Mouse (Mus musculus): ENCODE measurements around the gene Cnn1. TPM values are rescaled to one million over a fixed set of nuclear protein-coding genes. Genes with fewer than 3 reads are reported as not detected.

Cnn1 gene
- polyA plus RNA-seq, 1 experiment from 2014 or later: 1.2 TPM

DNA sequence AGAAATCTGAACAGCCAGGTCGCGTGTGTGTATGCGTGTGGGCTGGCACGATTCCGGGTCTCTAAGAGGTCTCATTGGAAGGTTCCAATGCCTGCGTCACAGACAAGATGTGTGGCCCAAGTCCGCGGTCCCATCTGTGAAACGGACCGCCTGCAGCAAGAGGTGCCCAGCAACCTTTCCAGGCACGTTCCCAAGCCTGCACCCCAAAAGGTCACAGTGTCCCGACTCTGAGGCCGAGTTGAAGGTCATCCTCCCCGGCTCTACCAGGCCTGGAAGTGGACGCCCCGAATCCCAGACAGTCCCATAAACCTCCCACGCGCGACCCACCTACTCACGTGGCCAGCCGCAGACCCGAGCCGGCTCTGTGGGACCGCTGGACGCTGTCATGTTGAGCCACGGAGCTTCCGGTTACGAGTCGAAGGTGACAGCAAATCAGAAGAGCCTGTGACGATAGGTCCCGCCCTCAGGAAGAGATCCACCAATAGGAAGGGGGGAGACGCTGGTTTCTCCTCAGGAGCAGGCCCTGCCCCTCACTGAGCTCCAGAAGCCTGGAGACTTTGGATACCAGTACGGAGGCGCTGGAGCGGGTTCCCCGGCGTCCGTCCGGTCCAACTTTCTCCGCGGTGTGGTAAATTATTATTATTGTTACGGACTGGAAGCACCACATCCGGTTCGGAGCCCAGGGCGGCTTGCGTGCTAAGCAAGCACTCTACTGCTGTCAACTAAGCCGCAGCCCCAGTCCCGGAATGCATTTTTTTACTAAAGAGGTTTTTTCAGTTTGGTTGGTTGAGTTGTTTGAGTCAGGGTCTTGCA, 13.8 kb upstream of the Cnn1 start, which contains the start of gene Ecsit:
TSS of gene Ecsit (minus strand) at position 417 of the 813 bp plus-strand sequence.
- H3K36me3 ChIP-seq (ENCODE audit: control insufficient read depth, insufficient read depth, low read length): no peaks in the 10 kb centered on the region
- peak within 1 kb of the TSS; percentile 73 for H3K4me2 ChIP-seq (ENCODE audit: low read depth, low read length, severe bottlenecking)
- WGBS: under 1% methylated on average over 48 of the region's 48 CpGs
- DNase-seq (ENCODE audit: low spot score) (peak; percentile 92), ATAC-seq (replicated peaks; ENCODE audit: low FRiP score) (peak; percentile 98)
- peak within 1 kb of the TSS; percentile 79 for H3K4me3 ChIP-seq (ENCODE audit: low read depth, low read length)
- peaks cover 2% of the 10 kb centered on the region; the same call in 1 of the 2 replicates for H3K4me1 ChIP-seq (replicated peaks; ENCODE audit: control insufficient read depth, insufficient read depth, low read length)
- H3K9ac ChIP-seq (ENCODE audit: low read length): peak within 1 kb of the TSS; percentile 74
- no peak within 1 kb of the TSS for H3K27ac ChIP-seq (ENCODE audit: low read depth, low read length)
- H3K9me3 ChIP-seq (ENCODE audit: control insufficient read depth, low read length): no peaks in the 10 kb centered on the region
- no peaks in the 10 kb centered on the region for H3K27me3 ChIP-seq (ENCODE audit: control insufficient read depth, insufficient read depth, low read length)

DNA sequence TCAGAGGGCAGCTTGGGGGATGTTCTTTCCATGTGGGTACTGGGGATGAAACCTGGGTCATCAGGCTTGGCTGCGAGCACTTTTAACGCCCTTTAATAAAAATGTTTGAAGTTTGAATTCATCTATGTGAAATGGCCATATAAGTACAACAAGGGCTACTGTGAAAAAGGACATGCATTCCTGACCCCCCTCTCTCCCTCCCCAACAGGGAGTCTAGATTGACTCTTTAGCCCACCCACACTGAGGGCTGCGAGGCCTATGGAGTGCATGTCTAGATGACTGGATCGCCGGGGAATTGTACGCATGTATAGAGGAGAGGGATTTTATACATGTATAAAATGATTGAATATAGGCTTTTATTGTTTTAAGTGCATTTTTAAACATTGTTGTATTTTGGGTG, 13.0 kb upstream of the Cnn1 start:
- Histone ChIP-seq H3K4me2 (ENCODE audit: low read depth, low read length, severe bottlenecking) (peak overlapping the region; percentile 73), H3K9ac (ENCODE audit: low read length) (peak overlapping the region; percentile 74), H3K9me3 (ENCODE audit: control insufficient read depth, low read length) (no peaks in the 10 kb centered on the region), H3K4me1 (replicated peaks; ENCODE audit: control insufficient read depth, insufficient read depth, low read length) (peaks cover 2% of the 10 kb centered on the region; the same call in 1 of the 2 replicates), H3K27ac (ENCODE audit: low read depth, low read length) (no peak overlapping the region), H3K4me3 (ENCODE audit: low read depth, low read length) (peak overlapping the region; percentile 79), H3K27me3 (ENCODE audit: control insufficient read depth, insufficient read depth, low read length) (no peaks in the 10 kb centered on the region), H3K36me3 (ENCODE audit: control insufficient read depth, insufficient read depth, low read length) (no peaks in the 10 kb centered on the region)
- ATAC-seq (replicated peaks; ENCODE audit: low FRiP score) (no peak), DNase-seq (ENCODE audit: low spot score) (no peak)
- 86% methylated on average over 6 of the region's 6 CpGs for WGBS

DNA sequence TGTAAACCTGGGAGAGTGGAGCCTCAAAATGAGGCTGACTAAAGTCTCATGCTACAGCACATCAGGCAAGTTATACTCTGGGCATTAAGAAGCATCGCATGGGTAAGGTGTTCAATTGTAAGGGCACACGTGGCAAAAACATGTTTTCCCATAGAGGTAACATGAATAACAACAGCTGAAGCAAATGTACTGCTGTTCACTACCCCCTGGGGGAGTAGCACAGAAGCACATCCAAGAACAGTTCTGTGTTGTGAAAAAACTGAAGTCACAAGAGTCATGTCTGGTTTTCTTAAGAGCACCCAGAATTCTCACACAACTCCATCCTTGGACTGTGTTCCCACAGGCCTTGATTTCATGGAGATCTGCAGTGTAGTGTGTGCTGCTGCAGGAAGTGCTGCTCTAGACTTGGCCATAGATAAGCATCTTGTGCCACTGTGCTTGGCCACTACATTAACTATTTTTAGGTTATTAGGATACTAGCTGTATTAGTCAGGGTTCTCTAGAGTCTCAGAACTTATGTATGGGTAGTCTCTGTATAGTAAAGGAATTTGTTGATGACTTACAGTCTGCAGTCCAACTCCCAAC, 11.9 kb upstream of the Cnn1 start:
- no peak overlapping the region for H3K9ac ChIP-seq (ENCODE audit: low read length)
- no peak for ATAC-seq (replicated peaks; ENCODE audit: low FRiP score)
- no peak overlapping the region for H3K27ac ChIP-seq (ENCODE audit: low read depth, low read length)
- peaks cover 2% of the 10 kb centered on the region; the same call in 1 of the 2 replicates for H3K4me1 ChIP-seq (replicated peaks; ENCODE audit: control insufficient read depth, insufficient read depth, low read length)
- DNase-seq (ENCODE audit: low spot score): no peak
- no peaks in the 10 kb centered on the region for H3K9me3 ChIP-seq (ENCODE audit: control insufficient read depth, low read length)
- H3K4me2 ChIP-seq (ENCODE audit: low read depth, low read length, severe bottlenecking): no peak overlapping the region
- no peaks in the 10 kb centered on the region for H3K36me3 ChIP-seq (ENCODE audit: control insufficient read depth, insufficient read depth, low read length)
- no peak overlapping the region for H3K4me3 ChIP-seq (ENCODE audit: low read depth, low read length)
- H3K27me3 ChIP-seq (ENCODE audit: control insufficient read depth, insufficient read depth, low read length): no peaks in the 10 kb centered on the region
- 79% methylated on average over 2 of the region's 2 CpGs for WGBS

DNA sequence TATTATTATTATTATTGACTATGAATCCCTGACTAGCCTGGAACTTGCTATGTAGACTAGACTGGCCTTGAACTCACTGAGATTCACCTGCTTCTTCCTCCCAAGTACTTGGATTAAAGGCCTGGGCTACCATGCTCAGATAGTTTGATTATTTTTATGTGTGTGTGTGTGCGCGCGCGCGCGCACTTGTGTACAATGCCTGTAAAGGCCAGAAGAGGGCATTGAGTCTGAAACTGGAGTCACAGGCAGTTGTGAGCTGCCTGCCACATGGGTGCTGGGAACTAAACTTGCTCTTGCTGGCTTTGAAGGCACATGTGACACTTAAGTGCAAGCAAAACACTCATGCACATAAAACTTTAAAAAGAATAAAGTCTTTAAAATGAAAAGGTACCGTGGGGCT, 9.7 kb upstream of the Cnn1 start:
- WGBS: 97% methylated on average over 7 of the region's 7 CpGs
- Histone ChIP-seq H3K9ac (ENCODE audit: low read length) (no peak overlapping the region), H3K4me1 (replicated peaks; ENCODE audit: control insufficient read depth, insufficient read depth, low read length) (no peaks in the 10 kb centered on the region; the same call in 1 of the 2 replicates), H3K4me2 (ENCODE audit: low read depth, low read length, severe bottlenecking) (no peak overlapping the region), H3K27me3 (ENCODE audit: control insufficient read depth, insufficient read depth, low read length) (no peaks in the 10 kb centered on the region), H3K9me3 (ENCODE audit: control insufficient read depth, low read length) (no peaks in the 10 kb centered on the region), H3K27ac (ENCODE audit: low read depth, low read length) (no peak overlapping the region), H3K36me3 (ENCODE audit: control insufficient read depth, insufficient read depth, low read length) (no peaks in the 10 kb centered on the region), H3K4me3 (ENCODE audit: low read depth, low read length) (no peak overlapping the region)
- DNase-seq (ENCODE audit: low spot score) (no peak), ATAC-seq (replicated peaks; ENCODE audit: low FRiP score) (no peak)

DNA sequence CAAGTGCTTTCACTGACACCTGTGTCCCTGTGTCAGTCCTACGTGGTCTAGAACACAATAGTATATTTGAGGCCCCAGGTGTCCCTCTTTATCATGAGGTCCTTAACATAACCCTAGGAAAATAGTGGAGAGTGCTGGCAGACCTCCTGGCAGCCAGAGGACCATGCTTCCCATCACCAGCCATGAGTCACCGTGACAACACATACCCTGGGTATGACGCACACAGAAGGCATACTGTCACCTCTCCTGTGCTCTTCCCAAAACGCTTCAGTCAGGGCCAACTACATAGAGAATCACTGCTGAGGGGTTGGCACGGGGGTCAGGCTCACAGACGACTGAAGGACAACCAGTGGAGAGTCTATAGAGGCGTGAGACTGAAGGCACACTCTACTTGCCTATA, 9.0 kb upstream of the Cnn1 start:
- WGBS: 93% methylated on average over 7 of the region's 7 CpGs
- ATAC-seq (replicated peaks; ENCODE audit: low FRiP score): no peak
- DNase-seq (ENCODE audit: low spot score): no peak

DNA sequence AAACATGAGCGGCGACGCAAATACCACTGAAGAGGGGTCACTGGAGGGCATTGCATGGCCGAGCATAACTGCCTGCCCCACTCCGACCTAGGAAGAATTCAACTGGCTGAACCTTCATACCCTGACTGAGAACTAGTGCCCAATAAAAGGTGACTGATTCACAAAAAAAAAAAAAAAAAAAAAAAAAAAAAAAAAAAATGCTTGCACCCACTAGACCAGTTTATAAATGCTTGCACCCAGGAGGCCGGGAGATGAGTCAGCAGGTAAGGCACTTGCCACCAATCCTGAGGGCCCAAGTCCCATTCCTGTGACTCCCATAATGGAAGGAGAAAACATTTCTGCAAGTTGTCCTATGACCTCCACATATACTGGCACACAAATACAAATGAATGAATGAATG, 6.3 kb upstream of the Cnn1 start:
- H3K4me1 ChIP-seq (replicated peaks; ENCODE audit: control insufficient read depth, insufficient read depth, low read length): 0 out of 2 replicates have a peak, but pooled peaks cover 2% of the 10 kb centered on the region
- 91% methylated on average over 6 of the region's 6 CpGs for WGBS
- ATAC-seq (replicated peaks; ENCODE audit: low FRiP score) (no peak), DNase-seq (ENCODE audit: low spot score) (no peak)
- no peaks in the 10 kb centered on the region for H3K36me3 ChIP-seq (ENCODE audit: control insufficient read depth, insufficient read depth, low read length)
- no peaks in the 10 kb centered on the region for H3K9me3 ChIP-seq (ENCODE audit: control insufficient read depth, low read length)
- no peaks in the 10 kb centered on the region for H3K27me3 ChIP-seq (ENCODE audit: control insufficient read depth, insufficient read depth, low read length)
- H3K4me2 ChIP-seq (ENCODE audit: low read depth, low read length, severe bottlenecking): no peak overlapping the region
- H3K27ac ChIP-seq (ENCODE audit: low read depth, low read length): no peak overlapping the region
- no peak overlapping the region for H3K9ac ChIP-seq (ENCODE audit: low read length)
- no peak overlapping the region for H3K4me3 ChIP-seq (ENCODE audit: low read depth, low read length)

More for the DNA sequence above, 9.0 kb upstream of the Cnn1 start:
- H3K36me3 ChIP-seq (ENCODE audit: control insufficient read depth, insufficient read depth, low read length): no peaks in the 10 kb centered on the region
- no peaks in the 10 kb centered on the region for H3K9me3 ChIP-seq (ENCODE audit: control insufficient read depth, low read length)
- H3K4me2 ChIP-seq (ENCODE audit: low read depth, low read length, severe bottlenecking): no peak overlapping the region
- no peak overlapping the region for H3K4me3 ChIP-seq (ENCODE audit: low read depth, low read length)
- H3K27ac ChIP-seq (ENCODE audit: low read depth, low read length): no peak overlapping the region
- H3K4me1 ChIP-seq (replicated peaks; ENCODE audit: control insufficient read depth, insufficient read depth, low read length): no peaks in the 10 kb centered on the region
- no peaks in the 10 kb centered on the region for H3K27me3 ChIP-seq (ENCODE audit: control insufficient read depth, insufficient read depth, low read length)
- H3K9ac ChIP-seq (ENCODE audit: low read length): no peak overlapping the region

DNA sequence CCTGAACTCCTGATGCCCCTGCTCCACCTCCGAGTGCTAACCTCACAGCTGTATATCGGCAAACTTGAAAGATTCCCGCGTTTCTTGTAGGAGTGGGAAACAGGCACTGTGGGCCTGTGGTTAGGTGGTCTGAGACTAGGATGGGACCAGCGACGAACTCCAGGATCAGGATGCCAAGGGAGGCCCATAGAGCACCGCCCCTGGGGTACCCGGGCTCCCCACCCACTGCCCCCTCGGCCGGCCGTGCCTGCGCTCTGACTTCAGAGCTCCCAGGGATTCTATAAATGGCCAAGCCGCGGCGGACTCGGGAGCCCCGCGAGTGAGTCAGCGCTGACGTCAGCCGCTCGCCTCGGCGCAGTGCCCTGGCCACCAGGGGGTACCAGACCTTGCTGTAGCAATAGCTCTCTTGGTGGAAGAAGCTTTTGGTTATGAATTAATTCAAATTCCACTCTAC, 3.1 kb upstream of the Cnn1 start:
- Histone ChIP-seq H3K4me3 (ENCODE audit: low read depth, low read length) (peak overlapping the region; percentile 25), H3K27ac (ENCODE audit: low read depth, low read length) (no peak overlapping the region), H3K9me3 (ENCODE audit: control insufficient read depth, low read length) (no peaks in the 10 kb centered on the region), H3K36me3 (ENCODE audit: control insufficient read depth, insufficient read depth, low read length) (no peaks in the 10 kb centered on the region), H3K9ac (ENCODE audit: low read length) (peak overlapping the region; percentile 71), H3K4me2 (ENCODE audit: low read depth, low read length, severe bottlenecking) (peak overlapping the region; percentile 83), H3K4me1 (replicated peaks; ENCODE audit: control insufficient read depth, insufficient read depth, low read length) (0 out of 2 replicates have a peak, but pooled peaks cover 2% of the 10 kb centered on the region), H3K27me3 (ENCODE audit: control insufficient read depth, insufficient read depth, low read length) (peaks cover 18% of the 10 kb centered on the region)
- DNase-seq (ENCODE audit: low spot score): peak; percentile 88
- WGBS: 3% methylated on average over 24 of the region's 24 CpGs
- peak; percentile 70 for ATAC-seq (replicated peaks; ENCODE audit: low FRiP score)

DNA sequence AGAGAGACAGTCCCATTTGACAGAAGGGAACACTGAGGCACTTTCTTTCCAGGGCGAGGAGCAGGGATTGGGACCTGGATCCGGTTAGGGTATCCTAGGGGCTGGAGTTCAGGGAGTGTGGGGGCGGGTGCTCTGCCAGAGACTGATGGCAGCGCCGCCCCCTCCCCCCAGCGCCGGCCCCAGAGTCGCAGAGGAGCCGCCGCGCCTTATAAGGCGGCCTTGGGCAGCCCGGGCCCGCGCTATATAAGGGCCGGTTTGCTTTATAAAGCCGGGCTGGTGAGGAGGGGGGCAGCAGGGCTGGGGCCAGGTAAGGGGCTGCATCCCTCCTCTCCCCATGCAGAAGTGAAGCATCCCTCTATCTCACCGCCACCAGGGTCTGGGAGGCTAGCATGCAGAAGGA, 906 bp downstream of the Cnn1 start:
- Histone ChIP-seq H3K36me3 (ENCODE audit: control insufficient read depth, insufficient read depth, low read length) (no peaks in the 10 kb centered on the region), H3K4me3 (ENCODE audit: low read depth, low read length) (no peak overlapping the region), H3K4me2 (ENCODE audit: low read depth, low read length, severe bottlenecking) (no peak overlapping the region), H3K4me1 (replicated peaks; ENCODE audit: control insufficient read depth, insufficient read depth, low read length) (0 out of 2 replicates have a peak, but pooled peaks cover 2% of the 10 kb centered on the region), H3K27ac (ENCODE audit: low read depth, low read length) (no peak overlapping the region), H3K9ac (ENCODE audit: low read length) (no peak overlapping the region), H3K27me3 (ENCODE audit: control insufficient read depth, insufficient read depth, low read length) (peaks cover 18% of the 10 kb centered on the region), H3K9me3 (ENCODE audit: control insufficient read depth, low read length) (no peaks in the 10 kb centered on the region)
- DNase-seq (ENCODE audit: low spot score) (no peak), ATAC-seq (replicated peaks; ENCODE audit: low FRiP score) (no peak)
- 4% methylated on average over 18 of the region's 18 CpGs for WGBS

Measured in forebrain, embryonic 11.5 days (tissue).